Mouse (Mus musculus) liver, embryonic 16.5 days (tissue): ENCODE results near the gene Bhlhe40. TPM values are rescaled to one million over a fixed set of nuclear protein-coding genes. Genes with fewer than 3 reads are reported as not detected.

Experiments used
- ATAC-seq: fragments of 200-750 bp; cut with Nextera tagmentation; 2 replicates; pipeline ENCODE4 v1.8.0; 2017; ENCODE audit warnings: low read depth, mild to moderate bottlenecking, moderate number of reproducible peaks, moderate library complexity
- H3K27ac ChIP-seq: fragments of 300-500 bp; sonication (generic); 2 replicates; pipeline ENCODE4 v1.5.1; 2014; ENCODE audit warnings: mild to moderate bottlenecking, low read length
- H3K27me3 ChIP-seq: fragments of 300-500 bp; sonication (generic); 2 replicates; pipeline ENCODE4 v1.6.1; 2014; ENCODE audit warnings: low read depth, low read length, mixed read lengths; ENCODE audit not compliant: control insufficient read depth, insufficient read depth
- H3K36me3 ChIP-seq: fragments of 300-500 bp; sonication (generic); 2 replicates; pipeline ENCODE4 v1.6.1; 2014; ENCODE audit warnings: mild to moderate bottlenecking; ENCODE audit not compliant: control insufficient read depth, insufficient read depth
- H3K4me1 ChIP-seq: fragments of 300-500 bp; sonication (generic); 2 replicates; pipeline ENCODE4 v1.6.1; 2014; ENCODE audit warnings: low read depth, low read length, mixed read lengths; ENCODE audit not compliant: control insufficient read depth
- H3K4me2 ChIP-seq: fragments of 300-500 bp; sonication (generic); 2 replicates; pipeline ENCODE4 v1.6.1; 2014; ENCODE audit warnings: low read depth, low read length, mixed read lengths
- H3K4me3 ChIP-seq: fragments of 300-500 bp; sonication (generic); 2 replicates; pipeline ENCODE4 v1.5.1; 2014; ENCODE audit warnings: low read depth, mild to moderate bottlenecking, low read length
- H3K9ac ChIP-seq: fragments of 300-500 bp; sonication (generic); 2 replicates; pipeline ENCODE4 v1.6.1; 2014; ENCODE audit warnings: low read depth, low read length
- H3K9me3 ChIP-seq: fragments of 300-500 bp; sonication (generic); replicated peaks from 2 replicates; pipeline ENCODE4 v1.6.1; 2016; ENCODE audit warnings: low read length; ENCODE audit not compliant: control insufficient read depth
- WGBS: fragments of 180-500 bp; shearing (Covaris S2); extraction: QIAGEN DNeasy Blood & Tissue Kit; methylation state at CpG from one replicate; pipeline ENCODE4 v1.1.7; 2014; ENCODE audit not compliant: insufficient replicate concordance; 5-methylcytosine and 5-hydroxymethylcytosine counted together
- polyA plus RNA-seq: library from polyadenylated mRNA; unstranded; fragments of >200 nt; fragmentation: Nextera tagmentation; extraction: Ambion mirVana; gene quantifications from 2 replicates; pipeline ENCODE4 v1.2.1, GENCODE M21; 2015

The Bhlhe40 gene
- polyA plus RNA-seq, 1 experiment from 2014 or later, result 21.3 TPM

DNA sequence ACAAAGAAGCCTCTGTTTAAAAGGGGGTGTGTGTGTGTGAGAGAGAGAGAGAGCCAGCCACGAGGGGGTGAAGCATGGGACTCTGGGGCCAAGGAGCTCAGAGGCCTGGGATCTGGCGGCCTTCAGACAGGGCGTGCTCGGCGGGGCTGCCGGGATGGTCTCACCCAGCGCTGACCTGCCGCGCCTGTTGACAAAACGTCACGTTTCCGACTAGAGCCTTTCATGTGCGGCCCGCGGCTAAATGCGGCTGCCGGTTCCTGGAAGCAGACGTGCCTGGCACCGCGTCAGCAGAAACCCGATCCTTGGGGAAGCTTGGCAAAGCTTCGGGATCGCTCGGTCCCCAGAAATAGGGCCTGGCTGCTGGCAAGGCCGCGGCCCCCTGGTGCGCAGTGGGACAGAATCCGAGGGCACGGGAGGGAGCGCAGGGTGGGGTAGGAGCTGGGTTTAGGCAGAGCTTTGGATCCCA lies 7.9 kb downstream of the Bhlhe40 start:
- Histone ChIP-seq H3K27ac (no peak overlapping the region), H3K4me2 (peak overlapping the region; percentile 54), H3K36me3 (no peaks in the 10 kb centered on the region), H3K4me1 (peaks cover 5% of the 10 kb centered on the region), H3K9me3 (no peaks in the 10 kb centered on the region), H3K27me3 (no peaks in the 10 kb centered on the region), H3K9ac (no peak overlapping the region), H3K4me3 (peak overlapping the region; percentile 27)
- peak; percentile 64 for ATAC-seq
- 4% methylated on average over 30 of the region's 30 CpGs for WGBS

DNA sequence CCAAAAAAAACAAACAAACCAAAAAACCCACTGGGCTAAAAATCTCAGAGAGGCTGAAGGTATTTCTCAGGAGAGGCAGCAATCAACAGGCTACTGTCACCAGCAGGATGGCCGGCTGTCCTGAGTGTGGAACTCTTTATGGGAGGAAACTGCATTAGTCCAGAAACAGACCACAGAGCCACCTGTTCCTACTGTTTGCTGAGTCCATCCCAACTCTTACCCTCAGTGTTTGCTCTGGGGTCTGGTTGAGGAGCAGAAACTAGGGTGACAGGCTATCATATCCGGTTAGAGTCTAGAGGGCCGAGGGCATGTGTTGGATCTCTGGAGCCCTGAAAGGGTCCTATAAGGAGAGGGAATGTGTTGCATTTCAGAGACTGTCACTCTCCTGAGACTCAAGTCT lies 9.8 kb downstream of the Bhlhe40 start:
- H3K27me3 ChIP-seq, result no peaks in the 10 kb centered on the region
- 63% methylated on average over 3 of the region's 3 CpGs for whole genome bisulfite sequencing
- no peak overlapping the region for H3K4me3 ChIP-seq
- no peaks in the 10 kb centered on the region for H3K9me3 ChIP-seq
- H3K9ac ChIP-seq, result no peak overlapping the region
- no peak overlapping the region for H3K4me2 ChIP-seq
- peaks cover 5% of the 10 kb centered on the region for H3K4me1 ChIP-seq
- ATAC-seq, result no peak
- no peak overlapping the region for H3K27ac ChIP-seq
- no peaks in the 10 kb centered on the region for H3K36me3 ChIP-seq

DNA sequence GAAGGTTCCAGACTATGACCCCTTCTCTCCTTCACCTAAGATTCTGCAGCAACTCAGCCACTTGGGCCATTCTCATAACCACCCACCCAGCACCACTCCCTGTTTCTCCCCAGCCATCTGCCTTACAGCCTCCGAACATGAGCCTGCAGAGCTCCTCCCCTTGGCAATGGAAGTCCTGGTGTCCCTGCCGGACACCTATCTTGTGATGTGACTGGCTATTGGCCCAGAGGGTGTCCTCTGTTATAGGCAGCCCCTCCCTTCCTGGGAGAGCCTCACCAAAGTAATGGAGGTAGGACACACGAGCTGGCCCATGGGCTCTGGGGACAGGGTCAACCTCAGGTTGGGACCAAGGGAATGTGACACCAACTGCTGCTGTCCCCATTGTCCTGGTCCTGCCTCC lies 10.4 kb downstream of the Bhlhe40 start:
- Histone ChIP-seq H3K27me3 (no peaks in the 10 kb centered on the region), H3K9me3 (no peaks in the 10 kb centered on the region), H3K4me2 (no peak overlapping the region), H3K9ac (no peak overlapping the region), H3K4me1 (peaks cover 5% of the 10 kb centered on the region), H3K27ac (no peak overlapping the region), H3K4me3 (no peak overlapping the region), H3K36me3 (no peaks in the 10 kb centered on the region)
- WGBS, result 43% methylated on average over 3 of the region's 3 CpGs
- no peak for ATAC-seq

DNA sequence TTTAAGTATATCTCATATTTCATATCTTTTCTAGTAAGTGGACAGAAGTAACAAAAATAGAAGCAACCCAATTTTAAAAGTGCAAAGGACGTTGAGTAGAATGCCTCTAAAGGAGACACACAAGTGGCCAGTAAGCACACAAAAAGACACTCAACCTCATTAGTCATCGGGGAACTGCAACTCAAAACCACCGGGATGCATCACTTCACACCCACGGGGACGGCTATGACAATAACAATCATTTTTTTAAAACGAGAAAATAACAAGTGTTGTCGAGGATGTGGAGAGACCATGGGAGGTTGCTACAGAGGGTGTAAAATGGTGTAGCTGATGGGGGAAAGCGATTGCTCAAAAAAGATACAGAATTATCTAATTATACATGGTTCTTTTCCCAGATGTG lies 11.7 kb downstream of the Bhlhe40 start:
- no peak overlapping the region for H3K4me2 ChIP-seq
- no peaks in the 10 kb centered on the region for H3K27me3 ChIP-seq
- 57% methylated on average over 8 of the region's 8 CpGs for WGBS
- no peaks in the 10 kb centered on the region for H3K36me3 ChIP-seq
- H3K9ac ChIP-seq, result no peak overlapping the region
- H3K9me3 ChIP-seq, result no peaks in the 10 kb centered on the region
- H3K4me1 ChIP-seq, result peaks cover 5% of the 10 kb centered on the region
- H3K27ac ChIP-seq, result no peak overlapping the region
- no peak overlapping the region for H3K4me3 ChIP-seq
- ATAC-seq, result no peak

DNA sequence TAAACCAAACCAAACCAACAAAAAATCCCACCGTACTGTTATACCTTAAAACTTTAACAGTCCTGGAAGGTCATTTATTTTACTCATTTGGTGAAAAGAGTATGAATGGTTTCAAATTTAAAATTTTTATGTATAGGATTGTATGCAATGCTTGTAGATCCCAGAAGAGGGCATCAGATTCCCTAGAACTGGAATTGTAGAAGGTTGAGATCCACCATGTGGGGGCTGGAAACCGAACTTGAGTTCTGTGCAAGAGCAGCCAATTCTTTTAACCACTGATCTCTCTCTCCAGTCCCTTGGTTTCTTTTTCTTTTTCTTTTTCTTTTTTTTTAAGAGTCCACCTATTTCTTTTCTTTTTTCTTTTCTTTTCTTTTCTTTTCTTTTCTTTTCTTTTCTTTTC lies 13.8 kb downstream of the Bhlhe40 start:
- ATAC-seq, result no peak
- Histone ChIP-seq H3K27ac (no peak overlapping the region), H3K36me3 (no peaks in the 10 kb centered on the region), H3K4me2 (no peak overlapping the region), H3K9ac (no peak overlapping the region), H3K4me3 (no peak overlapping the region), H3K4me1 (no peaks in the 10 kb centered on the region), H3K27me3 (no peaks in the 10 kb centered on the region), H3K9me3 (no peaks in the 10 kb centered on the region)
- WGBS, result 64% methylated on average over 2 of the region's 2 CpGs

DNA sequence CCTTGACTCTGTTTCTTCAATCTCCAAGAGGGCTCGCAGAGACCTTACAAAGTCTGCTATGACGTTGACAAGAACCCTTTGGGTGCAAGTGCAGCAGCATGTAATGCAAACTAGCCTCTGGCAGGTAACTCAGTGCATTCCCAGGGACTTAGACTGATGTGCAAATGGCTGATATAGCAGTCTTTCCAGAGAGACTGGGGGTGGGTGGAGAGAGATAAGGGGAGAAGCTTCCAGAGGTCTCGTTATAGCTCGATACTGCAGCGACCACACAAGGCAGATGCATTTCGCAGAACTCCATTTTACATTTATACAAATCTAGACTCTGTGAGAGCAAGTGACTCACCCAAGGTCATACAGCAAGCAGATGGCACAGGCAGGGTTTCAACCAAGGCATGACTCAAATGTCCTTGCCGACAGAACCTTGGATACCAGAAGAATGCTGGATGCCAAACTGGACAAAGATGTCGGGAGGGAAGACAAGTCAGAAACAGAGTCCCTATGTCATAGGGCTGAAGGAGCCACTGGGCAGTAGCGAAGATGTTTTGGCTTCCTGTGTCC lies 16.4 kb downstream of the Bhlhe40 start:
- ATAC-seq, result 0 out of 2 replicates have a peak, but pooled peaks have one; percentile 13
- no peak overlapping the region for H3K27ac ChIP-seq
- H3K27me3 ChIP-seq, result no peaks in the 10 kb centered on the region
- WGBS, result 41% methylated on average over 9 of the region's 9 CpGs
- no peaks in the 10 kb centered on the region for H3K9me3 ChIP-seq
- no peaks in the 10 kb centered on the region for H3K4me1 ChIP-seq
- H3K4me3 ChIP-seq, result no peak overlapping the region
- no peaks in the 10 kb centered on the region for H3K36me3 ChIP-seq
- H3K9ac ChIP-seq, result no peak overlapping the region
- H3K4me2 ChIP-seq, result no peak overlapping the region

DNA sequence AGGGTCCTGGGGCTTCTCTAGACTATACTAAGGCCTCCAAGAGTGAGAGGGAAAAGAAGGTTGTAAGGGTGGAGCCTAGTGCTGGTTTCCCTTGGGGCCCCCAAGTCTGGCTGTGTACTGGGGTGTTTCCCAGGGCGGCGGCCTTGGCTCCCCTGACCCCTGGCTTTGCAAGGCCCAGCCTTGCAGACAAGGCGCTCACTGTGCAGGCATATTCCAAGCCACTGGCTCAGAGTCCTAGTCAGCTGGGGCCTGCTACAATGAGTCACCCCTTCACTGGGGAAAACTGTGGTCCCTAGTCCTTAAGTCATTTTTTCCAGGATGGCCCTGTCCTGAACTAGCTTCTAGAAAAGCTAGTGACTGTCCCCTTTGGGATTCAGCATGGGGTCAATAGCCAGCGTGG lies 17.3 kb downstream of the Bhlhe40 start:
- ATAC-seq, result no peak
- Histone ChIP-seq H3K4me2 (no peak overlapping the region), H3K9me3 (no peaks in the 10 kb centered on the region), H3K4me3 (no peak overlapping the region), H3K27ac (no peak overlapping the region), H3K9ac (no peak overlapping the region), H3K27me3 (no peaks in the 10 kb centered on the region), H3K4me1 (no peaks in the 10 kb centered on the region), H3K36me3 (no peaks in the 10 kb centered on the region)
- WGBS, result 47% methylated on average over 4 of the region's 4 CpGs

DNA sequence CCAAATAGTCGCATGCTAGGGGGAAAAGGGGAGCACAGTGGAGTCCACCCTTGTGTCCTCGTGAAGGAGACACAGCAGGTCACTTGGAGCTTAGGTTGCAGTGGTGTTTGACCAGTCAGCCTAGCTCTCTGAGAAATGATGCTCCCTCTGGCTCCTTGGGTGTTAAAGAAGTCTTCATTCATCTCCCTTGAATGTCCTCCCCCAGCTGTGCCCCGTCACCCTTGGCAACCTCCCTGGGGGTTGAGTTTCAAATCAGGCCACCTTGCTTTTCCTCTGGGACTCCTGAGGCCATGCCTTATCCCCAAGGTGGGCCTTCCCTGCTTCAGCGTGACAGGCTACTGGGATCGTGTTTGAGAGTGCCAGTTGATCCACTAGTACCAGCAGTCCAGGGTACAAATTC lies 17.8 kb downstream of the Bhlhe40 start:
- Histone ChIP-seq H3K4me2 (no peak overlapping the region), H3K4me1 (no peaks in the 10 kb centered on the region), H3K9ac (no peak overlapping the region), H3K9me3 (no peaks in the 10 kb centered on the region), H3K27me3 (no peaks in the 10 kb centered on the region), H3K4me3 (no peak overlapping the region), H3K36me3 (no peaks in the 10 kb centered on the region), H3K27ac (no peak overlapping the region)
- ATAC-seq, result no peak
- WGBS, result 72% methylated on average over 5 of the region's 5 CpGs

DNA sequence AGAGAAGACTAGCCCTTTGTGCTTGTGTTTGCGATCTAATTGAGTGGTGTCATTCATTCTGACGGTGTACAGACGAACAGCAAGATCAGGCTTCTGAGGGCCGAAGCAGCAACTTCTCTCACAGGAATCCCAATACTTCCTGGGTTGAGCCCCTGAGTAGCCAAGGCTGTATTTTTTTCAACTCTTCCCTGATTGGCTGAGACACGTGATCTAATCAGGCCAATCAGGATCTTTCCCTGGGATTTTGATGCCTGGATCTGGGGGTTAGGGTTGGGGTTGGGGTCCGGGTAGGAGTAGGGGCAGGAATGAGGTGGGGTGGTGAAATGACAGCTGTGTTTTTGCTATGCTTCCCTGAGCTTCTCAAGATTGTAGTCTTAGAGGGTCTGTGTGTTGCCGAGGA lies 20.1 kb downstream of the Bhlhe40 start:
- Histone ChIP-seq H3K4me3 (no peak overlapping the region), H3K36me3 (no peaks in the 10 kb centered on the region), H3K9me3 (no peaks in the 10 kb centered on the region), H3K4me1 (no peaks in the 10 kb centered on the region), H3K27me3 (no peaks in the 10 kb centered on the region), H3K4me2 (no peak overlapping the region), H3K9ac (no peak overlapping the region), H3K27ac (no peak overlapping the region)
- 67% methylated on average over 7 of the region's 7 CpGs for WGBS
- no peak for ATAC-seq
